Mouse (Mus musculus): ENCODE measurements around the gene Pcolce2. TPM values are rescaled to one million over a fixed set of nuclear protein-coding genes. Genes with fewer than 3 reads are reported as not detected.
"Not testable (repeated sequence)": the region's sequence is repeated elsewhere in the genome, so short reads cannot be mapped to it uniquely, and the experiment has no call there.

Gene Pcolce2
- polyA plus RNA-seq, 1 experiment from 2014 or later = 0.84 TPM

GRCm38 (mm10) chr9:95614861-95615615 lies 22.4 kb upstream of the Pcolce2 start:
- 69% methylated on average over 14 of the region's 14 CpGs for WGBS
- no peak overlapping the region for H3K4me2 ChIP-seq (replicated peaks)
- H3K4me1 ChIP-seq (replicated peaks) = no peaks in the 10 kb centered on the region
- no peak overlapping the region for H3K9ac ChIP-seq
- H3K27ac ChIP-seq = no peak overlapping the region
- no peaks in the 10 kb centered on the region for H3K9me3 ChIP-seq
- H3K36me3 ChIP-seq = no peaks in the 10 kb centered on the region
- no peaks in the 10 kb centered on the region for H3K27me3 ChIP-seq (replicated peaks)
- no peak overlapping the region for H3K4me3 ChIP-seq (replicated peaks)
- ATAC-seq = no peak

DNA sequence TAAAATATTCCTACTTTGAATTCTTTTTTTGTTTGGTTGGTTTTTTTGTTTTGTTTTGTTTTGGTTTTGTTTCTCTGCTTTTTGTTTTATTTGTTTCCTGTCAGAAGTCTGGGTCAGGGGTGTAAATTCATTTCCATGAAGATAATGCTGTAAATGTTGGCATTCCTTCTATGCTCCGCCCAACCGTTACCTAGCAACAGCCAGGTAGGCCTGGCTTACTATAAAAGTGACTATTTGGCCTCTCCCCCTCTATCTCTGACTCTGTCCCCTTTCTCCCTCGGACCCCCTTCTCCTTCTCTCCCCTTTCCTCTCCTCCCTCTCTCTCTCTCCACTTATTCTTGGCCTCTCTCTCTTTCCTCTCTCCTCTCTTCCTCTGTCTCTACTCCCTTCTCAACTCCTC lies 21.4 kb upstream of the Pcolce2 start:
- Histone ChIP-seq H3K9me3 (no peaks in the 10 kb centered on the region), H3K4me3 (replicated peaks) (no peak overlapping the region), H3K27me3 (replicated peaks) (no peaks in the 10 kb centered on the region), H3K27ac (no peak overlapping the region), H3K36me3 (no peaks in the 10 kb centered on the region), H3K4me2 (replicated peaks) (no peak overlapping the region), H3K4me1 (replicated peaks) (no peaks in the 10 kb centered on the region), H3K9ac (no peak overlapping the region)
- 75% methylated on average over 3 of the region's 3 CpGs for WGBS
- no peak for ATAC-seq

DNA sequence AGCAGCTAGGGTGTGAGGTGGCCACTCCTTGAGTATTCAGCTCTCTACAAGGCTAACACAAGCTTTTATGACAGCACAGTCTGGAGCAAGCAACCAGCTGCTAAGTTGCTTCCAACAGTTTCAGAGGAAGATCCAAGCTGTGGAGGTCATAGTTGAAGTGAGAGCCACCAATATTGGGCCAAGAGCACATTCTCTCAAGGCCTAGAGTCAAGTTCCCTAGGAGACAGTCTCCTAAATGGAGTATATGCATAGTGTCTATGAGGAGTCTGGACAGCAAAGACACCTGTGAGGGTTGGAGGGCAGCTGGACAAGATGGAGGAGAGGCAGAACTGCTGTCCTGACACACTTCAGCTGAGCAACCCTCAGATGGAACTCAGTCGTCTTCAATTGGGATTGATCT lies 18.8 kb upstream of the Pcolce2 start:
- no peak for ATAC-seq
- no peaks in the 10 kb centered on the region for H3K27me3 ChIP-seq (replicated peaks)
- H3K9me3 ChIP-seq = no peaks in the 10 kb centered on the region
- no peak overlapping the region for H3K9ac ChIP-seq
- no peaks in the 10 kb centered on the region for H3K4me1 ChIP-seq (replicated peaks)
- H3K36me3 ChIP-seq = no peaks in the 10 kb centered on the region
- WGBS = 66% methylated on average over 1 of the region's 1 CpGs
- H3K4me3 ChIP-seq (replicated peaks) = no peak overlapping the region
- H3K27ac ChIP-seq = no peak overlapping the region
- no peak overlapping the region for H3K4me2 ChIP-seq (replicated peaks)

DNA sequence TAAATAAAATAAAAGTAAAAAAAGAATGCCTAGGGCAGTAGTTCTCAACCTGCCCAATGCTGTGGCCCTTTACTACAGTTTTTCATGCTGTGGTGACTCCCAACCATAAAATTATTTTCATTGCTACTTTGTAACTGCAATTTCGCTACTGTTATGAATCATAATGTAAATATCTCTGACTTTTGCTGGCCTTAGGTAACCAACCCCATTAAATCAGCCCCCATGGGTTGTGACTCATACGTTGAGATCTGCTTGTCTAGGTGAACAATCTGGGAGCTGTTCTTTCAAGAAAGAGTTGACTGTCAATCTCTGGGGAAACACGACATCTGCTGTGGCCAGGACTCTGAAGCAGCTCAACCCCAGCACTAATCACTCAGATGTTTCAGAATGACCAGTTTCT lies 13.3 kb upstream of the Pcolce2 start:
- 70% methylated on average over 3 of the region's 3 CpGs for WGBS
- H3K27me3 ChIP-seq (replicated peaks) = no peaks in the 10 kb centered on the region
- no peaks in the 10 kb centered on the region for H3K9me3 ChIP-seq
- no peak overlapping the region for H3K4me2 ChIP-seq (replicated peaks)
- H3K9ac ChIP-seq = no peak overlapping the region
- H3K4me3 ChIP-seq (replicated peaks) = no peak overlapping the region
- H3K36me3 ChIP-seq = no peaks in the 10 kb centered on the region
- no peak for ATAC-seq
- H3K27ac ChIP-seq = no peak overlapping the region
- H3K4me1 ChIP-seq (replicated peaks) = no peaks in the 10 kb centered on the region

DNA sequence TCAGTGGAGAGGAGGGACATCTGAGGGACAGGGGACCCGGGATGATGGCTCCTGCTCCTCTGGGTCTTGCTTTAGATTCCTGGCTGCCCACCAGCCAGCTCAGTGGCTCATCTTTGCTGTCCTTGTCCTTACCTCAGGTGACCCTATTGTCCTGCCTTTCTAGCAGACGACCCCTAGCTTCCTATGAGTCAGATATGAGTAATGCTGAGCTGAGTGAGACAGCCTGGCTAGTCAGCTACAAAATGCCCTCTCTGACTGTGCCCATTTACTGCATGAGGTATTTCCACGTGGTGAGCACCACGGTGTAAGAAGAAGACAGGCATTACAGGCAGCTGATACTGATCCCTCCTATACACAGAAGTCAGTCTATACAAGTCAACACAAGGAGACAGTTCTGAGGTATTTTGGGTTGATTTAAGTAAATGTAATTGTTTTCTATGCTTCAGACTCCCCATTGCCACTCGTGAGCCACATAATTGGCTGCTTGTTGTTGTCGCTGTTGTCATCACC lies 8.9 kb upstream of the Pcolce2 start:
- Histone ChIP-seq H3K36me3 (no peaks in the 10 kb centered on the region), H3K4me3 (replicated peaks) (no peak overlapping the region), H3K4me2 (replicated peaks) (no peak overlapping the region), H3K9me3 (no peaks in the 10 kb centered on the region), H3K27me3 (replicated peaks) (no peaks in the 10 kb centered on the region), H3K4me1 (replicated peaks) (no peaks in the 10 kb centered on the region), H3K27ac (no peak overlapping the region), H3K9ac (no peak overlapping the region)
- no peak for ATAC-seq
- 75% methylated on average over 6 of the region's 6 CpGs for WGBS

DNA sequence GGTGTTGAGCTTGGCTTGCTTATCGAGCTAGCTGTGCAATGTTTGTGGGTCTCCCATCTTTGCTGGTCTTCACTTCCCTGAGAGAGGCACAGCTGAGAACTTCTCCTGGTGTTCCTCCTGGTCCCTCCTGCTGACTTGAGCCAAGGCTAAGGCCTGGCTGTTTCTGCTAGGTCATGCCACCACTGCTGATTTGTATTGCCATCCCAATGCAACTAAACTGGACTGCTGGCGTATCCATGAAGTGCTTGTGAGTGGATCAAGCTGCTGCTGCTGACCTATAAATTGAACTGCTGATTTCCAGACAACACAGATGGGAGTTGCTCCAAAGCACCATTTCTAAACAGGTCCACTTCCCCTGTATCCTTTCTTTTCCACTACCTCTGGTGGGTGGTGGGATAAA lies 7.8 kb upstream of the Pcolce2 start:
- H3K27ac ChIP-seq; H3K36me3 ChIP-seq; H3K4me1 ChIP-seq (replicated peaks); H3K4me3 ChIP-seq (replicated peaks); ATAC-seq; H3K9me3 ChIP-seq; H3K9ac ChIP-seq; H3K27me3 ChIP-seq (replicated peaks); H3K4me2 ChIP-seq (replicated peaks): not testable (repeated sequence)
- WGBS = 90% methylated on average over 2 of the region's 2 CpGs

DNA sequence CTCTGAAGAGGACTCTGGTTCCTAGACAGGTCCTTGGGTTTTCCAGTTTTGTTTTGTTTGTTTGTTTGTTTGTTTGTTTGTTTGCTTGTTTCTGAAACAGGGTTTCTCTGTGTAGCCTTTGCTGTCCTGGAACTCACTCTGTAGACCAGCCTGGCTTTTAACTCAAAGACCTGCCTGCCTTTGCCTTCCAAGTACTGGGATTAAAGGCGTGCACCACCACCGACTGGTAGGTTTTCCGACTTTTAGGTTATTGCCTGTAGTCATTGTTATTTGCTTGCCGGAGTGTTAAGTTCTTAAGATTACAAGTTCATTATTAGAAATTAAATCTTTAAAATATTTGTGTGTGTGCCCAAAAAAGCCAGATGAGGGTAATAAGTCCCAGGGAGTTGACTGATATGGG lies 1.0 kb upstream of the Pcolce2 start:
- H3K27me3 ChIP-seq (replicated peaks) = peaks cover 20% of the 10 kb centered on the region
- WGBS = 78% methylated on average over 4 of the region's 4 CpGs
- H3K4me3 ChIP-seq (replicated peaks) = no peak overlapping the region
- peaks cover 3% of the 10 kb centered on the region; the same call in 1 of the 2 replicates for H3K4me1 ChIP-seq (replicated peaks)
- no peak overlapping the region for H3K27ac ChIP-seq
- no peak for ATAC-seq
- no peaks in the 10 kb centered on the region for H3K9me3 ChIP-seq
- no peaks in the 10 kb centered on the region for H3K36me3 ChIP-seq
- H3K4me2 ChIP-seq (replicated peaks) = peak overlapping the region; percentile 99; the same call in 1 of the 2 replicates
- H3K9ac ChIP-seq = no peak overlapping the region

DNA sequence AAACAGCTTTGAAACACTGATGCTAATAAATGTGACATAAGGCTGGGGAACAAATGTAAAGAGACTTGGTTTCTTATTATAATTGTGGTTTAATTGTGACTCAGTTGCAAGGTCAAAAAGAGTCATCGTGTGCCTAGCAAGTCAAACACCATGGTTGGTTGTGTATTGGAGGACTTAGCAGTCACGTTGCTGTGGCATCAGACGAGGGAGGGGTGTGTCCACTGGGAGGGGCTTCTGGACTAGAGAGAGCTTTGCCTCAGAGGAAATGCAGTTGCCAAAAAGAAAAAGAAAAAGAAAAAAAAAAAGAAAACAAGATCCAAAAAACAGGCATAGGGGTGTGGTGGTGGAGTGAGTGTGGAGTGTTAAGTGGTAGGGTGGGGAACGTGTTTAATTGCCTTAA lies 2.5 kb downstream of the Pcolce2 start:
- Histone ChIP-seq H3K27me3 (replicated peaks) (peaks cover 20% of the 10 kb centered on the region), H3K4me2 (replicated peaks) (no peak overlapping the region), H3K4me1 (replicated peaks) (peaks cover 3% of the 10 kb centered on the region; the same call in 1 of the 2 replicates), H3K36me3 (no peaks in the 10 kb centered on the region), H3K9ac (no peak overlapping the region), H3K27ac (no peak overlapping the region), H3K4me3 (replicated peaks) (no peak overlapping the region), H3K9me3 (no peaks in the 10 kb centered on the region)
- no peak for ATAC-seq
- 36% methylated on average over 4 of the region's 4 CpGs for WGBS

DNA sequence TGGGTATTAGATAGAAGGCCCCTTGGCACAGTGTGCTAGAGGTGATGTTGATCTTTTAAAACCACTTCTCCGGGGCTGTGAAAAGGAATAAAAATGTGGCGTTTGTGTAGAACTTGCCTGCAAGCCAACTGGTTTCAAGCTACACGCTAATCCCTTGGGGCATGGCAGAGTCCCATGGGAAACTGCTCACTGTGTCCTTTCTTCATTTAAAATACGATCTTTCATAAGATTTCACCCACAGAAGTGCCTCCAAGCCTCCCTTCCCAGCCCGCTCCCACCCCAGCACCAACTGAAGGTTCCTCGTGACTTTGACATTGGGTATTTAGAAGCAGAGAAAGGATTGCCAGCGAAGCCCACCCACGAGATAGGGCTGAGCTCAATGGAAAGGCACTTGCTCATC lies 8.5 kb downstream of the Pcolce2 start:
- H3K36me3 ChIP-seq = no peaks in the 10 kb centered on the region
- H3K4me3 ChIP-seq (replicated peaks) = no peak overlapping the region
- no peaks in the 10 kb centered on the region for H3K27me3 ChIP-seq (replicated peaks)
- H3K4me1 ChIP-seq (replicated peaks) = no peaks in the 10 kb centered on the region
- H3K9ac ChIP-seq = no peak overlapping the region
- WGBS = 92% methylated on average over 8 of the region's 8 CpGs
- ATAC-seq = no peak
- H3K9me3 ChIP-seq = no peaks in the 10 kb centered on the region
- no peak overlapping the region for H3K4me2 ChIP-seq (replicated peaks)
- no peak overlapping the region for H3K27ac ChIP-seq

GRCm38 (mm10) chr9:95653363-95653762 lies 16.0 kb downstream of the Pcolce2 start:
- H3K4me3 ChIP-seq (replicated peaks) = no peak overlapping the region
- H3K27me3 ChIP-seq (replicated peaks) = no peaks in the 10 kb centered on the region
- H3K4me2 ChIP-seq (replicated peaks) = no peak overlapping the region
- H3K4me1 ChIP-seq (replicated peaks) = no peaks in the 10 kb centered on the region
- 79% methylated on average over 6 of the region's 6 CpGs for WGBS
- H3K9ac ChIP-seq = no peak overlapping the region
- ATAC-seq = no peak
- H3K9me3 ChIP-seq = no peaks in the 10 kb centered on the region
- no peak overlapping the region for H3K27ac ChIP-seq
- no peaks in the 10 kb centered on the region for H3K36me3 ChIP-seq

- no peak for ATAC-seq
Observed at GRCm38 (mm10) chr9:95654356-95654755, 17.0 kb downstream of the Pcolce2 start.

GRCm38 (mm10) chr9:95657941-95658340 lies 20.5 kb downstream of the Pcolce2 start:
- Histone ChIP-seq H3K27ac (no peak overlapping the region), H3K9ac (no peak overlapping the region), H3K4me2 (replicated peaks) (no peak overlapping the region), H3K27me3 (replicated peaks) (no peaks in the 10 kb centered on the region), H3K4me3 (replicated peaks) (no peak overlapping the region), H3K4me1 (replicated peaks) (no peaks in the 10 kb centered on the region), H3K9me3 (no peaks in the 10 kb centered on the region), H3K36me3 (no peaks in the 10 kb centered on the region)
- 85% methylated on average over 2 of the region's 2 CpGs for WGBS
- ATAC-seq = no peak

More at GRCm38 (mm10) chr9:95654356-95654755, 17.0 kb downstream of the Pcolce2 start:
- no peak overlapping the region for H3K4me2 ChIP-seq (replicated peaks)
- H3K9ac ChIP-seq = no peak overlapping the region
- H3K27me3 ChIP-seq (replicated peaks) = no peaks in the 10 kb centered on the region
- no peaks in the 10 kb centered on the region for H3K4me1 ChIP-seq (replicated peaks)
- H3K36me3 ChIP-seq = no peaks in the 10 kb centered on the region
- H3K27ac ChIP-seq = no peak overlapping the region
- H3K9me3 ChIP-seq = no peaks in the 10 kb centered on the region
- 91% methylated on average over 5 of the region's 5 CpGs for WGBS
- no peak overlapping the region for H3K4me3 ChIP-seq (replicated peaks)
